Mouse (Mus musculus): ENCODE measurements around the gene Zfp688. TPM values are rescaled to one million over a fixed set of nuclear protein-coding genes. Genes with fewer than 3 reads are reported as not detected.
"Not testable (repeated sequence)": the region's sequence is repeated elsewhere in the genome, so short reads cannot be mapped to it uniquely, and the experiment has no call there.

Gene Zfp688
- polyA plus RNA-seq, 1 experiment from 2014 or later = 37.0 TPM

DNA sequence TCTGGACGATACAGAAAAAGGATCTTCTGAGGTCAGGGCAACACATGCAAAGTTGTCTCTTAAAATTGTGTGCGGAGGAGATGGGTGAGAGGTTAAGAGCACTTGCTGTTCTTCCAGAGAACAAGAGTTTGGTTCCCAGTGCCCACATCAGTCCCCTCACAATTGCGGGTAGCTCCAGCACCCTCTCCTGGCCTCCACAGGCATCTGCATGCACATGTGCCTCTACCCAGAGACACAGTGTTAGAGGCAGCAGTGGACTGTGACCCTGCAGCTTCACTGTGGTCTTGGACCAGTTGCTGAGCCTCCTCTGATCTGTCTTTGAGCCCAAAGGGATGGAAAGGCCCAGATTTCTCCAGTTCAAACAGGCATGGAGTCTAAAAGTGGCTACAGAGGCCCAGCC is 50.0 kb downstream of the Zfp688 start:
- WGBS = 80% methylated on average over 3 of the region's 3 CpGs
- not testable (repeated sequence) for H3K27ac ChIP-seq; H3K9me3 ChIP-seq (replicated peaks); H3K27me3 ChIP-seq (ENCODE audit: low read depth, poor library complexity, severe bottlenecking); H3K4me3 ChIP-seq; H3K4me1 ChIP-seq; DNase-seq (ENCODE audit: low spot score)
- H3K36me3 ChIP-seq = peaks cover 25% of the 10 kb centered on the region

DNA sequence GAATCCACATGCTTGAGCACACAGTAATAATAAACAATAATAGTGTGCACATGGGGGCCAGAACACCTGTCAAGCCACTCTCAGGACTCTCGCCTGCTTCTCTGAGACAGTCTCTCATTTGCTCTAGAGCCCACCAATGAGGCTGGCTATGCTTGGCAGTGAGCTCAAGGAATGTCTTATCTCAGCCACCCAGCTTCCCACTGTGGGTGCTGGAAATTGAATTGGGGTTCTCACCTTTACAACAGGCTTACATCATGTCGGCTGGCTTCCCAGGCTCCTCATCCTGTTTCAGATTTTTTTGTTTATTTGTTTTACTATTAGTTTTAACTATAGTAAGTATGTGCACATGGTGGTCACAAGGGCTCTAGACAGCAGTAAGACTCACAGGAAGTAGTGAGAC is 50.7 kb downstream of the Zfp688 start:
- Histone ChIP-seq H3K27me3 (ENCODE audit: low read depth, poor library complexity, severe bottlenecking) (no peaks in the 10 kb centered on the region), H3K4me1 (peaks cover 7% of the 10 kb centered on the region; the same call in 1 of the 2 replicates), H3K36me3 (peaks cover 25% of the 10 kb centered on the region), H3K27ac (no peak overlapping the region), H3K9me3 (replicated peaks) (no peaks in the 10 kb centered on the region), H3K4me3 (no peak overlapping the region)
- WGBS = 88% methylated on average over 2 of the region's 2 CpGs
- DNase-seq (ENCODE audit: low spot score) = no peak

Other genes starting within 250 kb of the Zfp688 start
- 85.9 and 94.0 TPM in 2 replicates for gene Cd2bp2, start 226.0 kb downstream of the Zfp688 start, polyA plus RNA-seq (2016; fragmentation: Nextera tagmentation; extraction: Ambion mirVana)
- 32.1 and 34.8 TPM in 2 replicates for gene Tbc1d10b, start 213.6 kb downstream of the Zfp688 start, polyA plus RNA-seq (2016; fragmentation: Nextera tagmentation; extraction: Ambion mirVana)
- 8.8 and 13.1 TPM in 2 replicates for gene Mylpf, start 213.2 kb downstream of the Zfp688 start, polyA plus RNA-seq (2016; fragmentation: Nextera tagmentation; extraction: Ambion mirVana)
- 74.2 and 74.9 TPM in 2 replicates for gene Zfp553, start 189.0 kb downstream of the Zfp688 start, polyA plus RNA-seq (2016; fragmentation: Nextera tagmentation; extraction: Ambion mirVana)
- 27.0 and 29.9 TPM in 2 replicates for gene Sept1, start 188.9 kb downstream of the Zfp688 start, polyA plus RNA-seq (2016; fragmentation: Nextera tagmentation; extraction: Ambion mirVana)
- 70.6 and 73.6 TPM in 2 replicates for gene Zfp771, start 177.8 kb downstream of the Zfp688 start, polyA plus RNA-seq (2016; fragmentation: Nextera tagmentation; extraction: Ambion mirVana)
- 340 and 453 TPM in 2 replicates for gene Dctpp1, start 161.4 kb downstream of the Zfp688 start, polyA plus RNA-seq (2016; fragmentation: Nextera tagmentation; extraction: Ambion mirVana)
- gene Sephs2, start 148.0 kb downstream of the Zfp688 start, polyA plus RNA-seq (2016; fragmentation: Nextera tagmentation; extraction: Ambion mirVana) = 89.7 and 93.9 TPM in 2 replicates
- 0.46 and 0.69 TPM in 2 replicates for gene Itgal, start 125.8 kb downstream of the Zfp688 start, polyA plus RNA-seq (2016; fragmentation: Nextera tagmentation; extraction: Ambion mirVana)
- 23.1 and 23.8 TPM in 2 replicates for gene Zfp768, start 76.5 kb downstream of the Zfp688 start, polyA plus RNA-seq (2016; fragmentation: Nextera tagmentation; extraction: Ambion mirVana)
- gene Zfp747, start 46.0 kb downstream of the Zfp688 start, polyA plus RNA-seq (2016; fragmentation: Nextera tagmentation; extraction: Ambion mirVana) = 7.9 and 9.5 TPM in 2 replicates
- 5.2 and 7.2 TPM in 2 replicates for gene 9130019O22Rik, start 34.9 kb downstream of the Zfp688 start, polyA plus RNA-seq (2016; fragmentation: Nextera tagmentation; extraction: Ambion mirVana)
- 5.7 and 7.0 TPM in 2 replicates for gene E430018J23Rik, start 28.4 kb downstream of the Zfp688 start, polyA plus RNA-seq (2016; fragmentation: Nextera tagmentation; extraction: Ambion mirVana)
- 6.2 and 7.9 TPM in 2 replicates for gene Zfp764, start 15.2 kb downstream of the Zfp688 start, polyA plus RNA-seq (2016; fragmentation: Nextera tagmentation; extraction: Ambion mirVana)
- 14.2 and 14.5 TPM in 2 replicates for gene Zfp689, start 27.1 kb upstream of the Zfp688 start, polyA plus RNA-seq (2016; fragmentation: Nextera tagmentation; extraction: Ambion mirVana)
- gene Prr14, start 37.5 kb upstream of the Zfp688 start, polyA plus RNA-seq (2016; fragmentation: Nextera tagmentation; extraction: Ambion mirVana) = 41.0 and 46.9 TPM in 2 replicates
- gene Fbrs, start 57.1 kb upstream of the Zfp688 start, polyA plus RNA-seq (2016; fragmentation: Nextera tagmentation; extraction: Ambion mirVana) = 11.4 and 12.5 TPM in 2 replicates
- gene Srcap, start 89.9 kb upstream of the Zfp688 start, polyA plus RNA-seq (2016; fragmentation: Nextera tagmentation; extraction: Ambion mirVana) = 70.9 and 80.4 TPM in 2 replicates
- 15.4 and 17.1 TPM in 2 replicates for gene Gm42715, start 97.5 kb upstream of the Zfp688 start, polyA plus RNA-seq (2016; fragmentation: Nextera tagmentation; extraction: Ambion mirVana)
- gene Tmem265, start 139.3 kb upstream of the Zfp688 start, polyA plus RNA-seq (2016; fragmentation: Nextera tagmentation; extraction: Ambion mirVana) = 3.1 and 4.1 TPM in 2 replicates
- 34.1 and 39.6 TPM in 2 replicates for gene Phkg2, start 151.3 kb upstream of the Zfp688 start, polyA plus RNA-seq (2016; fragmentation: Nextera tagmentation; extraction: Ambion mirVana)
- gene Ccdc189, start 166.5 kb upstream of the Zfp688 start, polyA plus RNA-seq (2016; fragmentation: Nextera tagmentation; extraction: Ambion mirVana) = 9.4 and 12.4 TPM in 2 replicates
- gene Rnf40, start 166.7 kb upstream of the Zfp688 start, polyA plus RNA-seq (2016; fragmentation: Nextera tagmentation; extraction: Ambion mirVana) = 62.2 and 69.6 TPM in 2 replicates
- gene Zfp629, start 193.7 kb upstream of the Zfp688 start, polyA plus RNA-seq (2016; fragmentation: Nextera tagmentation; extraction: Ambion mirVana) = 29.0 and 32.9 TPM in 2 replicates

Measured in limb, embryonic 10.5 days (tissue).